In the genomic region with DNA sequence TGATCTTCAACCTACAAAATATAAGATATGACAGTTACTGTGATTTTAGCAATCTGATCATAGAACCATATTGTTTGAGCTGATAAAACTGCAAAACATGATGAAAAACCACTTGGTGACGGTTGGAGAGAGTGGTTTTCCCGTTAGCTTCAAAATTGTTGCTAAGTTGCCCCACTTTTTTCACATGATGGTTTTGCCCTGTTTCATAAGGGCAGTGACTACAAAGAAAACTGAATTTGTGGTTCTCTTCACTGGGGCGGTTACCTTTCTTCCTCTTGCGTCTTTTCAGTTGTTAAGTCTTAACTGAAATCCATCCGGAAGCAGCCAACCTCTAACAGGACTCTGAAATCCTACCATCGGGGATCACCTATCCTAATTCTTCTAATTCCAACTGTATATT, we compare ENCODE assay signal across 27 mouse cellular contexts. TPM values are rescaled to one million over a fixed set of nuclear protein-coding genes. Genes with fewer than 3 reads are reported as not detected.
DNase-seq lines count a peak whose midpoint lies in the region; ATAC-seq and TF ChIP-seq lines count a peak whose summit lies in the region.
"Had no signal": no experiment of that assay in that cellular context is flagged by ENCODE, and none has a peak within 500 bp of the region (broad histone marks: within the 10 kb centered on the region; RNA-seq: fewer than 3 reads in every experiment).

No protein-coding gene starts in this region.

- TF ChIP-seq EP300 in liver, postnatal 0 days (IDR thresholded peaks at IDR 0.05; ENCODE audit: low read depth): peak; percentile 52; the same call in 1 of the 2 replicates

- H3K4me2 ChIP-seq in liver, postnatal 0 days (ENCODE audit: low read depth, low read length): no peak overlapping the region
- H3K4me2 ChIP-seq: hindbrain, embryonic 13.5 days; limb, embryonic 12.5 days; liver, embryonic 11.5 days; lung, embryonic 14.5 days; midbrain, embryonic 15.5 days; neural tube, embryonic 13.5 days had no signal

- no peaks in the 10 kb centered on the region for H3K27me3 ChIP-seq in liver, postnatal 0 days (ENCODE audit: insufficient read depth, low read length)
- H3K27me3 ChIP-seq in hindbrain, embryonic 10.5 days (ENCODE audit: insufficient read depth, poor library complexity, severe bottlenecking): no peaks in the 10 kb centered on the region
- H3K27me3 ChIP-seq: CH12.LX; hindbrain, embryonic 13.5 days; limb, embryonic 12.5 days; midbrain, embryonic 15.5 days; neural tube, embryonic 13.5 days had no signal

- H3K4me1 ChIP-seq in liver, postnatal 0 days (ENCODE audit: insufficient read depth): peaks cover 4% of the 10 kb centered on the region; the same call in 1 of the 2 replicates
- no peaks in the 10 kb centered on the region for H3K4me1 ChIP-seq in hindbrain, embryonic 10.5 days (replicated peaks)
- H3K4me1 ChIP-seq: hindbrain, embryonic 13.5 days; limb, embryonic 12.5 days; midbrain, embryonic 15.5 days; neural tube, embryonic 13.5 days had no signal

- no peak overlapping the region for H3K4me3 ChIP-seq in liver, postnatal 0 days (ENCODE audit: low read depth, low read length)
- H3K4me3 ChIP-seq in layer of hippocampus, adult 2 months: no peak overlapping the region
- no peak overlapping the region for H3K4me3 ChIP-seq in hindbrain, embryonic 10.5 days
- H3K4me3 ChIP-seq: hindbrain, embryonic 13.5 days; limb, embryonic 12.5 days; midbrain, embryonic 15.5 days; neural tube, embryonic 13.5 days had no signal

- H3K9me3 ChIP-seq in liver, postnatal 0 days (ENCODE audit: low read length): no peaks in the 10 kb centered on the region
- H3K9me3 ChIP-seq in hindbrain, embryonic 10.5 days: no peaks in the 10 kb centered on the region
- H3K9me3 ChIP-seq: hindbrain, embryonic 13.5 days; limb, embryonic 12.5 days; midbrain, embryonic 15.5 days; neural tube, embryonic 13.5 days had no signal

- ATAC-seq in liver, postnatal 0 days: no peak
- ATAC-seq: forebrain, embryonic 14.5 days; intestine, postnatal 0 days; midbrain, embryonic 15.5 days had no signal

- no peaks in the 10 kb centered on the region for H3K36me3 ChIP-seq in liver, postnatal 0 days (replicated peaks; ENCODE audit: insufficient read depth, low read length)
- H3K36me3 ChIP-seq in hindbrain, embryonic 10.5 days: no peaks in the 10 kb centered on the region
- H3K36me3 ChIP-seq: hindbrain, embryonic 13.5 days; limb, embryonic 12.5 days; midbrain, embryonic 15.5 days; neural tube, embryonic 13.5 days had no signal

- H3K9ac ChIP-seq in liver, postnatal 0 days (replicated peaks): no peak overlapping the region
- H3K9ac ChIP-seq: hindbrain, embryonic 13.5 days; limb, embryonic 12.5 days; lung, embryonic 14.5 days; midbrain, embryonic 15.5 days; neural tube, embryonic 13.5 days had no signal

- TF ChIP-seq CTCF in liver, postnatal 0 days (IDR thresholded peaks at IDR 0.05; ENCODE audit: low read depth): no peak
- no peak for TF ChIP-seq CTCF in layer of hippocampus, adult 2 months (conservative IDR thresholded peaks at IDR 0.05)

- WGBS in liver, postnatal 0 days (ENCODE audit: insufficient replicate concordance): 48% methylated on average over 6 of the region's 6 CpGs
- WGBS in hindbrain, embryonic 10.5 days: 93% methylated on average over 6 of the region's 6 CpGs

- peak overlapping the region; percentile 41 for H3K27ac ChIP-seq in liver, postnatal 0 days (ENCODE audit: low read depth)
- H3K27ac ChIP-seq in layer of hippocampus, adult 2 months: no peak overlapping the region
- H3K27ac ChIP-seq in hindbrain, embryonic 10.5 days: no peak overlapping the region
- H3K27ac ChIP-seq: hindbrain, embryonic 13.5 days; limb, embryonic 12.5 days; midbrain, embryonic 15.5 days; neural tube, embryonic 13.5 days had no signal

- DNase-seq in liver, postnatal 0 days: no peak
- DNase-seq in liver: no peak
- peak; percentile 41 to 64 for DNase-seq in CD8-positive naive resting alpha-beta T cell, adult 2 months (ENCODE audit: low read depth in 2 of 2, low spot score in 2 of 2)
- peak; percentile 31 for DNase-seq in induced T-regulatory cell, adult 2 months (ENCODE audit: low read depth)
- DNase-seq in naive thymus-derived CD4-positive, alpha-beta T cell, adult 2 months (ENCODE audit: low read depth): peak; percentile 79
- DNase-seq in layer of hippocampus, adult 2 months (ENCODE audit: low spot score in 2 of 2): no peak
- no peak for DNase-seq in hindbrain, embryonic 10.5 days (ENCODE audit: low spot score)
- DNase-seq in lung, postnatal 14 days: no peak
- DNase-seq: adrenal gland, postnatal 10 days; cerebellum, adult 8-10 months; cerebellum, postnatal 25 days; heart, postnatal 14 days; kidney, adult 9 months; kidney, postnatal 10 days; layer of hippocampus, adult 9-11 months; lung, embryonic 14.5 days; right cerebral cortex, postnatal 25 days; thymus, postnatal 4 days had no signal

RNA-seq across cellular contexts. Expression of gene Atp8b4, which starts 26.5 kb away (rescaled TPM):
- 3.4 and 5.2 TPM in 2 replicates for polyA plus RNA-seq in liver, postnatal 0 days (2015; fragmentation: Nextera tagmentation; extraction: Ambion mirVana)
- not detected for total RNA-seq in layer of hippocampus, adult 2 months (2021)
- polyA plus RNA-seq in hindbrain, embryonic 10.5 days (2016; fragmentation: Nextera tagmentation; extraction: Ambion mirVana): 0.09 and 0.17 TPM in 2 replicates
- total RNA-seq: left cerebral cortex, postnatal 25 days had no signal
- polyA plus RNA-seq: neural tube, embryonic 13.5 days had no signal

Comparison
In these comparisons a context has a peak if more than half of its experiments do, and no peak if none do; other contexts are left out.
1. DNase-seq: peak in CD8-positive naive resting alpha-beta T cell, adult 2 months (2 of 2), induced T-regulatory cell, adult 2 months (single experiment) and naive thymus-derived CD4-positive, alpha-beta T cell, adult 2 months (single experiment); none in liver, postnatal 0 days (single experiment), liver (single experiment), layer of hippocampus, adult 2 months (0 of 2), hindbrain, embryonic 10.5 days (single experiment) and lung, postnatal 14 days (single experiment).